Mouse (Mus musculus) CH12.LX (cell line): Measurements from ENCODE around the gene Ampd3. TPM values are rescaled to one million over a fixed set of nuclear protein-coding genes. Genes with fewer than 3 reads are reported as not detected.

Source experiments
- DNase-seq: peaks from one replicate; pipeline ENCODE4 v3.0.0-alpha.2; 2013; ENCODE audit errors: extremely low read depth
- H3K27ac ChIP-seq: 2 replicates; pipeline ENCODE4 v1.5.1; 2012; ENCODE audit warnings: low read depth, mild to moderate bottlenecking, control low read depth, moderate library complexity; ENCODE audit not compliant: insufficient read depth
- H3K27me3 ChIP-seq: replicated peaks from 2 replicates; pipeline ENCODE3; 2012; ENCODE audit warnings: inconsistent platforms
- H3K36me3 ChIP-seq, 2 experiments: replicated peaks in 1 of 2; 2 replicates each; pipeline versions ENCODE3 to v1.6.1; 2012; ENCODE audit warnings: inconsistent platforms in 1 of 2, low read length in 1 of 2, mild to moderate bottlenecking in 1 of 2, mixed read lengths in 1 of 2, moderate library complexity in 1 of 2; ENCODE audit not compliant: control insufficient read depth in 1 of 2, insufficient read depth in 1 of 2
- H3K4me1 ChIP-seq, 2 experiments: 2 replicates each; pipeline ENCODE4 v1.6.1; 2012; ENCODE audit warnings: inconsistent platforms in 1 of 2, moderate library complexity in 1 of 2; ENCODE audit not compliant: insufficient read depth in 2 of 2, control insufficient read depth in 1 of 2
- H3K4me2 ChIP-seq: 2 replicates; pipeline ENCODE4 v1.6.1; 2012; ENCODE audit warnings: low read depth, mild to moderate bottlenecking, control low read depth; ENCODE audit not compliant: poor library complexity, insufficient read depth, severe bottlenecking
- H3K4me3 ChIP-seq, 3 experiments: fragments of 150-350 bp in 1 of 3; sonication (generic) in 1 of 3; replicated peaks in 1 of 3; 2 replicates each; pipeline versions ENCODE3 to v1.5.1; 2011 to 2012; ENCODE audit warnings: low read depth in 2 of 3, low read length in 2 of 3, mild to moderate bottlenecking in 2 of 3, moderate library complexity in 2 of 3, control low read depth in 1 of 3, improper control_type of control experiment in 1 of 3, inconsistent platforms in 1 of 3, mixed read lengths in 1 of 3; ENCODE audit not compliant: poor library complexity in 1 of 3
- H3K79me2 ChIP-seq: replicated peaks from 2 replicates; pipeline ENCODE4 v1.6.1; 2012; ENCODE audit warnings: mild to moderate bottlenecking, moderate library complexity; ENCODE audit not compliant: control insufficient read depth, poor library complexity, insufficient read depth, severe bottlenecking; ENCODE audit errors: extremely low read depth
- H3K9ac ChIP-seq: 2 replicates; pipeline ENCODE4 v1.6.1; 2012; ENCODE audit warnings: low read depth, mild to moderate bottlenecking, control low read depth, moderate library complexity; ENCODE audit not compliant: insufficient read depth
- H3K9me3 ChIP-seq: replicated peaks from 2 replicates; pipeline ENCODE3; 2012; ENCODE audit warnings: low read length, inconsistent platforms, mixed read lengths
- BHLHE40 ChIP-seq: IDR thresholded peaks from 2 replicates; pipeline ENCODE4 v1.6.1; 2011; ENCODE audit warnings: mild to moderate bottlenecking, low read depth, low read length, improper control_type of control experiment
- CHD2 ChIP-seq: IDR thresholded peaks from 2 replicates; pipeline ENCODE4 v1.6.1; 2011; ENCODE audit warnings: low read length, improper control_type of control experiment
- CTCF ChIP-seq, 2 experiments: IDR thresholded peaks in 1 of 2; conservative IDR thresholded peaks in 1 of 2; 2 replicates each; pipeline ENCODE4 v1.5.1; 2011 to 2012; ENCODE audit warnings: low read depth in 2 of 2, low read length in 2 of 2, improper control_type of control experiment in 1 of 2, inconsistent platforms in 1 of 2, mild to moderate bottlenecking in 1 of 2, moderate library complexity in 1 of 2
- ELF1 ChIP-seq: IDR thresholded peaks from 2 replicates; pipeline ENCODE4 v1.6.1; 2014; ENCODE audit warnings: low read depth, mild to moderate bottlenecking, inconsistent platforms, low read length, improper control_type of control experiment
- EP300 ChIP-seq: IDR thresholded peaks from 2 replicates; pipeline ENCODE4 v1.6.1; 2011; ENCODE audit warnings: low read length, improper control_type of control experiment
- JUN ChIP-seq: IDR thresholded peaks from 2 replicates; pipeline ENCODE4 v1.6.1; 2011; ENCODE audit warnings: low read depth, mild to moderate bottlenecking, low read length, improper control_type of control experiment, moderate library complexity; ENCODE audit not compliant: insufficient read depth
- JUND ChIP-seq: conservative IDR thresholded peaks from 2 replicates; pipeline ENCODE4 v1.6.1; 2011; ENCODE audit warnings: low read depth, low read length, improper control_type of control experiment
- KAT2A ChIP-seq: IDR thresholded peaks from 2 replicates; pipeline ENCODE4 v1.6.1; 2012; ENCODE audit warnings: low read length, improper control_type of control experiment, inconsistent platforms; ENCODE audit not compliant: insufficient replicate concordance
- MAFK ChIP-seq: IDR thresholded peaks from 2 replicates; pipeline ENCODE4 v1.6.1; 2011; ENCODE audit warnings: low read length, improper control_type of control experiment; ENCODE audit not compliant: insufficient replicate concordance
- MAX ChIP-seq: IDR thresholded peaks from 2 replicates; pipeline ENCODE4 v1.6.1; 2011; ENCODE audit warnings: low read length, improper control_type of control experiment
- MEF2A ChIP-seq: IDR thresholded peaks from 2 replicates; pipeline ENCODE4 v1.6.1; 2014; ENCODE audit warnings: low read depth, mild to moderate bottlenecking, inconsistent platforms, low read length, improper control_type of control experiment, borderline replicate concordance
- MXI1 ChIP-seq: IDR thresholded peaks from 2 replicates; pipeline ENCODE4 v1.6.1; 2011; ENCODE audit warnings: mild to moderate bottlenecking, low read depth, low read length, improper control_type of control experiment
- MYC ChIP-seq: IDR thresholded peaks from 2 replicates; pipeline ENCODE4 v1.6.1; 2011; ENCODE audit warnings: low read depth, mild to moderate bottlenecking, improper control_type of control experiment, low read length
- NELFE ChIP-seq: IDR thresholded peaks from 2 replicates; pipeline ENCODE4 v1.6.1; 2011; ENCODE audit warnings: low read depth, low read length, improper control_type of control experiment
- PAX5 ChIP-seq: IDR thresholded peaks from 2 replicates; pipeline ENCODE4 v1.6.1; 2012; ENCODE audit warnings: low read length, inconsistent platforms, mixed read lengths
- POLR2A ChIP-seq: IDR thresholded peaks from 2 replicates; pipeline ENCODE4 v1.6.1; 2011; ENCODE audit warnings: low read depth, mild to moderate bottlenecking, improper control_type of control experiment, low read length
- POLR2AphosphoS2 ChIP-seq: IDR thresholded peaks from 2 replicates; pipeline ENCODE4 v1.6.1; 2011; ENCODE audit warnings: low read depth, low read length, improper control_type of control experiment
- RAD21 ChIP-seq: IDR thresholded peaks from 2 replicates; pipeline ENCODE4 v1.6.1; 2011; ENCODE audit warnings: low read depth, mild to moderate bottlenecking, low read length, improper control_type of control experiment, moderate library complexity
- SIN3A ChIP-seq: IDR thresholded peaks from 2 replicates; pipeline ENCODE4 v1.6.1; 2012; ENCODE audit warnings: low read length, improper control_type of control experiment, inconsistent platforms
- TBP ChIP-seq: conservative IDR thresholded peaks from 2 replicates; pipeline ENCODE4 v1.6.1; 2011; ENCODE audit warnings: low read depth, low read length, improper control_type of control experiment
- TCF12 ChIP-seq: IDR thresholded peaks from 2 replicates; pipeline ENCODE4 v1.6.1; 2014; ENCODE audit warnings: low read depth, mild to moderate bottlenecking, inconsistent platforms, low read length, improper control_type of control experiment
- UBTF ChIP-seq: IDR thresholded peaks from 2 replicates; pipeline ENCODE4 v1.6.1; 2012; ENCODE audit warnings: low read depth, mild to moderate bottlenecking, inconsistent platforms, low read length, improper control_type of control experiment, moderate library complexity
- USF1 ChIP-seq: IDR thresholded peaks from 2 replicates; pipeline ENCODE4 v1.6.1; 2014; ENCODE audit warnings: low read depth, mild to moderate bottlenecking, inconsistent platforms, low read length, improper control_type of control experiment
- USF2 ChIP-seq: conservative IDR thresholded peaks from 2 replicates; pipeline ENCODE4 v1.6.1; 2011; ENCODE audit warnings: low read depth, low read length, improper control_type of control experiment
- ZC3H11A ChIP-seq: IDR thresholded peaks from 2 replicates; pipeline ENCODE4 v1.6.1; 2012; ENCODE audit warnings: low read depth, mild to moderate bottlenecking, inconsistent platforms, low read length, improper control_type of control experiment
- dilution Hi-C: fragments of 300-500 bp; cut with MboI; formaldehyde crosslinking; loops from 2 replicates; pipeline ENCODE4 v1.14.3; 2020; ENCODE audit warnings: low sequenced_read_pairs; ENCODE audit not compliant: extremely low pct_unique_long_range_greater_than_20kb, extremely low pct_ligation_motif_present
- in situ Hi-C: fragments of 300-500 bp; cut with MboI; formaldehyde crosslinking; loops from 3 replicates; pipeline ENCODE4 v1.14.3; 2019; ENCODE audit warnings: low sequenced_read_pairs, low pct_ligation_motif_present, low pct_unique_long_range_greater_than_20kb, mixed read lengths
- polyA plus RNA-seq: library from polyadenylated mRNA; unstranded; fragments of >175 nt; gene quantifications from 2 replicates; pipeline ENCODE4 v1.2.1, GENCODE M21; 2012; ENCODE audit warnings: low read depth; ENCODE audit not compliant: insufficient read length
- total RNA-seq, 2 experiments: library from RNA; depleted of rRNA; stranded (reverse); fragments of 300-350 nt in 1 of 2; fragments of >200 nt in 1 of 2; gene quantifications; 2 replicates each; pipeline ENCODE4 v1.2.3; 2012 to 2014

Gene Ampd3
- total and polyA plus RNA-seq, 3 experiments = 0.08 to 0.84 (median 0.30) TPM

DNA sequence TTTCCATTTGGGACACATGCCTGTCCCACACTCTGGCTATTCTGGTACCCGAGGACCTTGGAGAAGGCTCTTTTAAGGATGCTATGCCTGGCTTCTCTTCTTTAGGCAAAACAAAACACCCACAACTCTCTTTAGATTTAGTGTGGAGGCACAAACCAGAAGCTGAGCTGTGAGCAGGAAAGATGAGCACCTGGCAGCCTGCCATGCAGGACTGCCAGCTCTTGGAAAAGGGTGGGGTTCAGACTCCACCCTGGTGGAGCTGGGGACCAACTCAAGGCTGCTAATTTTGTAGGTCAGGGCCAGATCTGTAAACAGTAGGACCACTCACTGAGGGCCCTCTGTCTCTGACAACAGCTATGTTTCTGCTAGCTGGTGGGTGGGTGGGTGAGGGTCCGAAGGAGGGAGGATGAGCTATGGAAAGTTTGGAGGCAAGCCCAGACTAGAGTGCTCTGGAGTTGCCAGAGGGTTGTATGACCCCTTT lies 13.3 kb downstream of the Ampd3 start:
- Histone ChIP-seq H3K36me3 (no peaks in the 10 kb centered on the region), H3K27ac (no peak overlapping the region), H3K4me2 (no peak overlapping the region), H3K9me3 (no peaks in the 10 kb centered on the region), H3K27me3 (no peaks in the 10 kb centered on the region), H3K9ac (no peak overlapping the region), H3K4me1 (peaks cover 0 to 22% of the 10 kb centered on the region in 2 experiments; a peak in 2 of 4 replicates), H3K4me3 (no peak overlapping the region), H3K79me2 (no peaks in the 10 kb centered on the region)
- DNase-seq = no peak
- dilution Hi-C loops = no loop called here
- in situ Hi-C loops = no loop called here
- TF ChIP-seq JUN (no peak), MXI1 (no peak), MEF2A (no peak), TCF12 (no peak), CHD2 (no peak), SIN3A (no peak), POLR2AphosphoS2 (no peak), BHLHE40 (no peak), MAX (no peak), TBP (no peak), EP300 (no peak), USF2 (no peak), USF1 (no peak), KAT2A (no peak), CTCF (conservative IDR thresholded peaks at IDR 0.05 in 1 of 2, IDR thresholded peaks at IDR 0.05 in 1 of 2; ENCODE audit: low read depth in 2 of 2, low read length in 2 of 2) (no peak), MYC (no peak)

GRCm38 (mm10) chr7:110782135-110782534 lies 14.1 kb downstream of the Ampd3 start:
- in situ Hi-C loops (no loop called here), dilution Hi-C loops (no loop called here)
- peaks cover 0 to 16% of the 10 kb centered on the region in 2 experiments; a peak in 2 of 4 replicates for H3K4me1 ChIP-seq
- no peak overlapping the region for H3K4me3 ChIP-seq
- H3K79me2 ChIP-seq = no peaks in the 10 kb centered on the region
- no peak overlapping the region for H3K27ac ChIP-seq
- H3K4me2 ChIP-seq = no peak overlapping the region
- no peaks in the 10 kb centered on the region for H3K36me3 ChIP-seq
- no peaks in the 10 kb centered on the region for H3K27me3 ChIP-seq
- TF ChIP-seq POLR2A (no peak), NELFE (no peak), JUND (no peak), RAD21 (no peak), POLR2AphosphoS2 (no peak), MAFK (no peak), JUN (no peak), MXI1 (no peak), ELF1 (no peak), PAX5 (no peak), UBTF (no peak), TBP (no peak), EP300 (no peak), ZC3H11A (no peak)
- no peak overlapping the region for H3K9ac ChIP-seq
- H3K9me3 ChIP-seq = no peaks in the 10 kb centered on the region
- DNase-seq = no peak
